In genomic region chr17:80899513-80900199, GRCm38 (mm10) we compare ENCODE assay signal across 9 mouse cellular contexts. TPM values are rescaled to one million over a fixed set of nuclear protein-coding genes. Genes with fewer than 3 reads are reported as not detected.
DNase-seq lines count a peak whose midpoint lies in the region; ATAC-seq and TF ChIP-seq lines count a peak whose summit lies in the region.
"Had no signal": no experiment of that assay in that cellular context is flagged by ENCODE, and none has a peak within 500 bp of the region (broad histone marks: within the 10 kb centered on the region; RNA-seq: fewer than 3 reads in every experiment).

No protein-coding gene starts in this region.

- H3K27me3 ChIP-seq in hindbrain, embryonic 11.5 days (ENCODE audit: control insufficient read depth, insufficient read depth, low read length) = no peaks in the 10 kb centered on the region
- H3K27me3 ChIP-seq in hindbrain, embryonic 10.5 days (ENCODE audit: insufficient read depth, poor library complexity, severe bottlenecking) = no peaks in the 10 kb centered on the region
- no peaks in the 10 kb centered on the region for H3K27me3 ChIP-seq in lung, embryonic 14.5 days (ENCODE audit: insufficient read depth, low read length)

- no peak overlapping the region for H3K4me3 ChIP-seq in hindbrain, embryonic 11.5 days (ENCODE audit: low read depth, low read length)
- H3K4me3 ChIP-seq in hindbrain, embryonic 10.5 days = no peak overlapping the region
- no peak overlapping the region for H3K4me3 ChIP-seq in lung, embryonic 14.5 days (ENCODE audit: low read depth, low read length)
- H3K4me3 ChIP-seq: erythroblast, embryonic 14.5 days had no signal

- peak; percentile 49; the same call in 1 of the 2 replicates for ATAC-seq in hindbrain, embryonic 11.5 days (ENCODE audit: low FRiP score)
- peak; percentile 29 to 37; a peak in 1 of 4 replicates for ATAC-seq in hematopoietic stem cell, adult 5-6 weeks (replicated peaks in 1 of 2; ENCODE audit: insufficient read depth in 1 of 2, low FRiP score in 2 of 2, low TSS enrichment in 1 of 2, low read depth in 1 of 2, poor library complexity in 2 of 2, severe bottlenecking in 2 of 2)
- ATAC-seq in lung, embryonic 14.5 days (ENCODE audit: insufficient read depth) = peak; percentile 92
- ATAC-seq in inflammation-experienced regulatory T-cells, adult 6 months = no peak

- whole genome bisulfite sequencing in hindbrain, embryonic 11.5 days = 69% methylated on average over 9 of the region's 9 CpGs
- WGBS in hindbrain, embryonic 10.5 days = 76% methylated on average over 9 of the region's 9 CpGs
- WGBS in lung, embryonic 14.5 days = 25% methylated on average over 9 of the region's 9 CpGs

- no peak overlapping the region for H3K9ac ChIP-seq in hindbrain, embryonic 11.5 days (ENCODE audit: low read depth, low read length)
- no peak overlapping the region for H3K9ac ChIP-seq in lung, embryonic 14.5 days

- no peak overlapping the region for H3K4me2 ChIP-seq in hindbrain, embryonic 11.5 days (replicated peaks; ENCODE audit: low read depth, low read length)
- H3K4me2 ChIP-seq in lung, embryonic 14.5 days = peak overlapping the region; percentile 29

- no peak overlapping the region for H3K27ac ChIP-seq in hindbrain, embryonic 11.5 days (ENCODE audit: low read depth, low read length)
- no peak overlapping the region for H3K27ac ChIP-seq in hindbrain, embryonic 10.5 days
- peak overlapping the region; percentile 83 for H3K27ac ChIP-seq in lung, embryonic 14.5 days (ENCODE audit: low read depth)

- no peaks in the 10 kb centered on the region for H3K4me1 ChIP-seq in hindbrain, embryonic 11.5 days (replicated peaks; ENCODE audit: control insufficient read depth, insufficient read depth, low read length)
- H3K4me1 ChIP-seq in hindbrain, embryonic 10.5 days (replicated peaks) = peaks cover 10% of the 10 kb centered on the region; the same call in 1 of the 2 replicates
- peaks cover 11% of the 10 kb centered on the region for H3K4me1 ChIP-seq in lung, embryonic 14.5 days (ENCODE audit: insufficient read depth)

- peak; percentile 23 for DNase-seq in hindbrain, embryonic 11.5 days (ENCODE audit: low spot score)
- no peak for DNase-seq in hindbrain, embryonic 10.5 days (ENCODE audit: low spot score)
- DNase-seq in adrenal gland, postnatal 36 days = peak; percentile 58 to 78
- peak; percentile 98 for DNase-seq in lung, embryonic 14.5 days
- DNase-seq in urinary bladder, postnatal 36 days (ENCODE audit: low spot score in 2 of 2) = peak; percentile 47 to 62
- DNase-seq in left cerebral cortex, adult 18-20 months (ENCODE audit: low spot score in 2 of 2) = no peak

- H3K36me3 ChIP-seq in hindbrain, embryonic 11.5 days (ENCODE audit: control insufficient read depth, insufficient read depth, low read length) = no peaks in the 10 kb centered on the region
- no peaks in the 10 kb centered on the region for H3K36me3 ChIP-seq in hindbrain, embryonic 10.5 days
- no peaks in the 10 kb centered on the region for H3K36me3 ChIP-seq in lung, embryonic 14.5 days (ENCODE audit: insufficient read depth)

- TF ChIP-seq CTCF in lung, embryonic 14.5 days (IDR thresholded peaks at IDR 0.05; ENCODE audit: low read depth) = no peak

- H3K9me3 ChIP-seq in hindbrain, embryonic 11.5 days (ENCODE audit: control insufficient read depth, low read length) = no peaks in the 10 kb centered on the region
- no peaks in the 10 kb centered on the region for H3K9me3 ChIP-seq in hindbrain, embryonic 10.5 days
- H3K9me3 ChIP-seq in lung, embryonic 14.5 days (ENCODE audit: low read depth, low read length) = no peaks in the 10 kb centered on the region

RNA-seq across cellular contexts. Expression of gene Tmem178, which starts 44.8 kb away (rescaled TPM):
- polyA plus RNA-seq in hindbrain, embryonic 11.5 days (2014; fragmentation: Nextera tagmentation; extraction: Ambion mirVana) = 17.0 and 19.8 TPM in 2 replicates
- polyA plus RNA-seq in hindbrain, embryonic 10.5 days (2016; fragmentation: Nextera tagmentation; extraction: Ambion mirVana) = 4.5 and 13.0 TPM in 2 replicates
- total RNA-seq in adrenal gland, postnatal 36 days (2021) = 10 to 100 TPM in 1 of 2 experiments, 1 to 10 TPM in 1; 7.6 to 12.2 TPM
- total RNA-seq in hematopoietic stem cell, adult 5-6 weeks (2017) = not detected in 2 replicates
- 13.6 and 14.5 TPM in 2 replicates for polyA plus RNA-seq in lung, embryonic 14.5 days (2014; fragmentation: Nextera tagmentation; extraction: Ambion mirVana)
- polyA plus RNA-seq in inflammation-experienced regulatory T-cells, adult 6 months (2017; shearing (Covaris generic)) = not detected
- total RNA-seq in left cerebral cortex, adult 18-20 months (2021) = 100 to 1,000 TPM; 104 to 117 TPM
- polyA plus RNA-seq: erythroblast, embryonic 14.5 days had no signal

Comparison
In these comparisons a context has a peak if more than half of its experiments do, and no peak if none do; other contexts are left out.
1. DNase-seq: peak in hindbrain, embryonic 11.5 days (single experiment), adrenal gland, postnatal 36 days (2 of 2), lung, embryonic 14.5 days (single experiment) and urinary bladder, postnatal 36 days (2 of 2); none in hindbrain, embryonic 10.5 days (single experiment) and left cerebral cortex, adult 18-20 months (0 of 2).